Mouse (Mus musculus) frontal cortex, postnatal 36 days (tissue): ENCODE measurements around the gene Foxl1.
A peak's percentile ranks its signal among the peaks of the same experiment; 100 is the strongest.

Source experiments
- DNase-seq, 2 experiments: peaks; one replicate each; pipeline ENCODE4 v3.0.0; 2022; ENCODE audit warnings: low spot score in 2 of 2

The Foxl1 gene

DNA sequence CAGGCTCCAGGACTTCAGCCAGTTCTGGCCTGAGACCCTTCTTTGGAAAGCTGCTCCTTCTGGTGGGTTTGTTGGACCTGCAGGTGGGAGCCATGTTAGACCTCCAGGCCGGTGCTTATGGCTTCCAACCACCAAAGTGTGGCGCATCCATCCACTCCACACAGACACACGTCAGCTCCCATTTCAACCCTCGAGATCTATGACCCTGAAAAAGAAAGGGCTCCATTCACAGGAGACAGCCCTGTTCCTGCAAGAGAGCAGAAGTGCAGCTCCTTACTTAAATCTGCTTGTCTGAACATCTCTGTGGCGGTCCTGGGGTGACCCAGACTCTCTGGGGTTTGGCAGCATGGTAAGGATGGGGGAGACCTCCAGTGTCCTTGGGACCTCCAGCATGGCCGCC is 34.2 kb upstream of the Foxl1 start:
- DNase-seq, result no peak

DNA sequence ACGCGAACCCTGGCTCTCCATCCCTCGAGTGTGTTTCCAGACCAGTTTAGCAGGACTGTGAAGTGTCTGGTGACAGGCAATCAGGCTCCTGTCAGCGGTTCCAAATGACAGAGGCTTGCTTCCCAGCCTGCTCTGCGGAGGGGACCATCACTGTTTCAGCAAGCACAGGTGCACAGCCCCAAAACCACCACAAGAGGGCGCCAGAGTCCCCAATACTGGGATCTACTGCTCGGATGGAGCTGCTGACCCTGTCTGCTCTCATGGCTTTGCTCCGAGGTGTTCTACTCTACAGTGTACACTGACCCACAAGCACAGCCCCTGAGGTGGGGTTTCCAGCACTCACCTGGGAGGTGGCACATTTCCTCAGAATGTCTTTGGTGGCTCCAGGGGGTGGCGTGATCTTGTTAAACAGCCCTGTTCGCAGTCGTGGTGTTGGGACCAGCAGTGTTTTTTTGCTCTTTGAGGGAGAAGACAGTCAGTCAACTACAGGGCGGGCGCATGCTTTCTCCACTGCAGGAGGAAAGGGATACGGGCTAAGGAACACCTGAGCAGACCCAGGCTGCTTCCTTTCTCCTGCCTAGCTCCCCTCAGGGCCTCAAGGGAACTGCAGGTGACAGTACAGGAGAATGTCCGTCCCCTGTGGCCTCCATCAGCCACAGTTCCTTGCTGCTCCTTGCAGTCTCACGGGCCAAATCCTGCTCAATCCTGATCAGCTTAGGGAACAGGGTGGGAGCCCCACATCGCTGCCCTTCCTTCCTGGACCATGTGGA is 23.5 kb upstream of the Foxl1 start:
- peak; percentile 67 to 79 for DNase-seq

DNA sequence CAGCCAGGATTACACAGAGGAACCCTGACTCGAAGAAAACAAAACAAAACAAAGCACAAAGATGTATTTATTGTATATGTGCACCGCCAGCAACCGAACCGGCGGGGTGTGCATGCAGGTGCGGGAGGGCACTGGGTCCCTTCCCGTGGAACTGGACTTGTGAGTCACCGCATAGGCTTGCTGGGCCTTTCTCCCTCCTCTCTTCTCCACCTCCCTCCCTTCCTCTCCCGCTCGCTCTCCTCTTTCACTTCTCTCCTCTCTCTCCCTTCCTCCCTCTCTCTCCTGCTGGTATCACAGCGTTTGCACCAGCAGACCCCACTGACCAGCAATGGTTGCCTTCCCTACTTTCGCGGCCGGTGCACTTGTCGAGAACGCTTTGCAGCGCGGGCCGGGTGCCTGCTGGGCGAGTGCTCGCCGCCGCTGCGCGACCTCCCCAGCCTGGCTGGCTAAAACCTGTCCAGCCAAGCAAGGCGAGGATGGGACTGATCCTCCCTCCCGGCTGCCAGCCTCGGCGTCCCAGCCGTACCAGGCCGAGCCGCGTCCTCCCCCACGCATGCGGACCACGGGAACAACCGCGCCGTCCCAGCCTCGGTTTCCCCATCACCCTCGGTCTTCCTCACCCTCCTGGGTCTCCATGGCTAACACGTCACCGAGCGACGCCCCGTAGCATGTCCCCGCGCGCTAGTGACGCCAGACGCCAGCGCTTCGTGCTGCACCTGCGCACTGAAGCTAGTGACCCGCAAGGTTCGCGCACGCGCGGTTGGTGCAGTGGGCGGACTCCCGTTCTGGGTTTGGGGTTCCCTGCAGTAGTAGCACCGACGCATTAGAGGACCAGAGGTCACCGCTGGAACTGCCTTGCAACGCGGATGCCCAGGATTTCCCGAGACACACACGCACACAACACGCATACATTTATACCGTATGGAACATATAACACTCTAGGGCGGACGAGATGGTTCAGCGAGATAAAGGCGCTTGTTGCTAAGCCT is 19.8 kb upstream of the Foxl1 start, which contains the start of gene Mthfsd:
Gene Mthfsd, minus strand, starts transcription at position 725 of the 989 bp plus-strand sequence.
- peak; percentile 99 for DNase-seq

DNA sequence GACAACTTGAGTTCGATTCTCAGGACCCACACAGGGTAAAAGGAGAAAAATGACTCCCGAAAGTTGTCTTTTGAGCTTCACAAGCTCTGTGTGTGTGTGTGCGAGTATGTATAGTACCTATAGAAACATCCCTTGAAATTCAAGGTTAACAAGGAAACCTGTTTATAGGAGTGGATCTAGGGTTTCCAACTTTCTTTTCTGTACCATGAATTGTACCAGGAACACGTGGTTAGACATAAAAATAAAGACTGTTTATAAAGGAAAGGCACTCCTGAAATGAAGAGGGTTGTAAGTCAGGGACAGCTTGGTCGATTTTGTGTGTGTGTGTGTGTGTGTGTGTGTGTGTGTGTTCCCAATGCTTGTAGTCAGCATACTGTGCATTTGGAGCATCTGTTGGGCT is 19.1 kb upstream of the Foxl1 start:
- no peak for DNase-seq

DNA sequence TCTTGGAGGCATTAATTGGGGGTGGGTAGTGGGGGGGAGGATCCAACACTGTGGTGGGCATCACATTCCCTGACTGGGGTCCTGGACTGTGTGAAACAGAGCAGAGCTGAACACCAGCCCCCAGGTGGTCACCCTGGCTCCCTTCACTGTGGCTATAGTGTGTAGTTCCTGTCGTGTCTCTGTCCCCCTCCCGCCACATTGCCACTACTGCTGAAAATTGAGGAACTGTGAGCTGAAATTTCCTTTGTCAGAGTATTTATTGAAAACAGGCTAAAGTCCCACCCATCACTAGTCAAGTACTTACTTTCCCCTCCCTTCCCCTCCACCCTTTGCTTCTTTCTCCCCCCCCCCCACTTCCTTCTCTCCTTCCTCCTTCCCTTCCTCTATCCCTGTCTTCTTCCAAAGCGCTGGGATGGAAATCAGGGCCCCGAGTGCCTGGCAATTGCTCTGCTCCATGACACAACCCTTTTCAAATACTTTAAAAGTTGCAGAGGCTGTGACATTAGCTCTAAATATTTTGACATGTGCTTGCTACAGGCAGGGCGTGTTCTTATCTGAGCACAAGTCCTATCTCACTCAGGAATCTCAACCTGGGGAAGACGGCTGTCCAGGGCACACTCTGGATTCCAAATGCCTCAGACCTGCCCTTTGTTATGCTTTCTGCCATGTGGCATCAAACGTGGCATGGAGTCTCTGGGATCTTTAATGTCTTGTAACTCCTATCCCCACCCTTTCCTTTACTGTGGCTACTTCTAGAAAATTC is 16.4 kb upstream of the Foxl1 start:
- DNase-seq, result no peak

DNA sequence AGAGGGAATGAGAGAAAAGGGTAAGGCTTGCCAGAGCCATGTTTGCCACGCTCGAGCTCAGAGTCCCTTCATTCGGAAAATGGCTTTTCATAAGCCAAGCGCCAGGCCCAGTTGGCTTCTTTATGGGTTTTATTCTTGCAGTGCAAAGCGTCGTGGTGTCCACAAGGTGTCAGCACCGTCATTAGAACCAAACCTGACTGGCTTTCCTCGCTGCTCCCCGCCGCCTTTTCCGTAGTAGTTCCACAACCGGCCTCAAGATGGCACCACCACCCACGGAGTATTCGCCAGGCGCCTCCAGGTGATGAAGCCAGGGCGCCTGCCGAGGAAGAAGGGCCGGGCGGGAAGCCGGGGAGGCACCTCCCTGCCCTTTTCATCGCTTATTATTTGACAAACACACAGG is 14.5 kb upstream of the Foxl1 start:
- DNase-seq, result peak; percentile 98

DNA sequence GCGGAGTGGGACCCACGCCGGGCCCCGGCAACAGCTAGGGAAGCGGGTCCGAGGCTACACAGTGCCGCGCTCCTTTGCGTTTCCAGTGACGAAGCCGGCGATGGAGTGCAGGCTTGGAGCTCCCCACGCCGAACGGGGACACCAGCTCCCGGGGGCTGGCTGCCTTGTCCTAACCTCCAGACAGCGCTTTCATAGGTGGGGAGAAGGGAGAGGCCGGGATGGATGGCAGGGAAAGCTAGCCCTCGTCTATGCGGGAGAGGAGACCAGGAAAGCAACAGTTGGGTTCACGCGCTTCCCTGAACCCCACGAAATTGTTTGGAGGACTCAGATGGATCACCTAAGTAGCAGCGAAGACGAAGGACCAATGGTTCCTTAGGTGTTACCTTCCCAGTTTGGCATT is 12.6 kb upstream of the Foxl1 start:
- DNase-seq, result no peak

DNA sequence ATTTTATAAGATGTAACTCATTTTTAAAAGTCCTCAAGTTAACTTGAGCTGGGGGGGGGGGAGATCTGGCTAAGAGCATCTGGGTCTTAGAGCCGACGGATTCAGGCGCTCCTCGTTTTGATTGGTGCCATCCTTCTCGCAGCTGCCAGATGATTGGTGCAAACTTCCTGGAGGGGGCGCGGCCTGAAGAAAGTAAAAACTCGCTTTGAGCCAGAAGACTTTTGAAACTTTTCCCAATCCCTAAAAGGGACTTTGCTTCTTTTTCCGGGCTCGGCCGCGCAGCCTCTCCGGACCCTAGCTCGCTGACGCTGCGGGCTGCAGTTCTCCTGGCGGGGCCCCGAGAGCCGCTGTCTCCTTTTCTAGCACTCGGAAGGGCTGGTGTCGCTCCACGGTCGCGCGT is 11.8 kb upstream of the Foxl1 start, which contains the start of gene Foxc2:
Gene Foxc2, plus strand, starts transcription at position 224 of the 400 bp plus-strand sequence.
- peak in 1 of 2 experiments; percentile 52 for DNase-seq

DNA sequence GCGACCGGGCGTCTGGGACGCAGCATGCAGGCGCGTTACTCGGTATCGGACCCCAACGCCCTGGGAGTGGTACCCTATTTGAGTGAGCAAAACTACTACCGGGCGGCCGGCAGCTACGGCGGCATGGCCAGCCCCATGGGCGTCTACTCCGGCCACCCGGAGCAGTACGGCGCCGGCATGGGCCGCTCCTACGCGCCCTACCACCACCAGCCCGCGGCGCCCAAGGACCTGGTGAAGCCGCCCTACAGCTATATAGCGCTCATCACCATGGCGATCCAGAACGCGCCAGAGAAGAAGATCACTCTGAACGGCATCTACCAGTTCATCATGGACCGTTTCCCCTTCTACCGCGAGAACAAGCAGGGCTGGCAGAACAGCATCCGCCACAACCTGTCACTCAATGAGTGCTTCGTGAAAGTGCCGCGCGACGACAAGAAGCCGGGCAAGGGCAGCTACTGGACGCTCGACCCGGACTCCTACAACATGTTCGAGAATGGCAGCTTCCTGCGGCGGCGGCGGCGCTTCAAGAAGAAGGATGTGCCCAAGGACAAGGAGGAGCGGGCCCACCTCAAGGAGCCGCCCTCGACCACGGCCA is 11.1 kb upstream of the Foxl1 start:
- DNase-seq, result no peak

DNA sequence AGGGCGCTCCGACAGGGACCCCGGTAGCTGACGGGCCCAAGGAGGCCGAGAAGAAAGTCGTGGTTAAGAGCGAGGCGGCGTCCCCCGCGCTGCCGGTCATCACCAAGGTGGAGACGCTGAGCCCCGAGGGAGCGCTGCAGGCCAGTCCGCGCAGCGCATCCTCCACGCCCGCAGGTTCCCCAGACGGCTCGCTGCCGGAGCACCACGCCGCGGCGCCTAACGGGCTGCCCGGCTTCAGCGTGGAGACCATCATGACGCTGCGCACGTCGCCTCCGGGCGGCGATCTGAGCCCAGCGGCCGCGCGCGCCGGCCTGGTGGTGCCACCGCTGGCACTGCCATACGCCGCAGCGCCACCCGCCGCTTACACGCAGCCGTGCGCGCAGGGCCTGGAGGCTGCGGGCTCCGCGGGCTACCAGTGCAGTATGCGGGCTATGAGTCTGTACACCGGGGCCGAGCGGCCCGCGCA is 10.5 kb upstream of the Foxl1 start:
- DNase-seq, result no peak

DNA sequence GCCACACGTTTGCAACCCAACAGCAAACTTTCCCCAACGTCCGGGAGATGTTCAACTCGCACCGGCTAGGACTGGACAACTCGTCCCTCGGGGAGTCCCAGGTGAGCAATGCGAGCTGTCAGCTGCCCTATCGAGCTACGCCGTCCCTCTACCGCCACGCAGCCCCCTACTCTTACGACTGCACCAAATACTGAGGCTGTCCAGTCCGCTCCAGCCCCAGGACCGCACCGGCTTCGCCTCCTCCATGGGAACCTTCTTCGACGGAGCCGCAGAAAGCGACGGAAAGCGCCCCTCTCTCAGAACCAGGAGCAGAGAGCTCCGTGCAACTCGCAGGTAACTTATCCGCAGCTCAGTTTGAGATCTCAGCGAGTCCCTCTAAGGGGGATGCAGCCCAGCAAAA is 9.8 kb upstream of the Foxl1 start:
- no peak for DNase-seq

DNA sequence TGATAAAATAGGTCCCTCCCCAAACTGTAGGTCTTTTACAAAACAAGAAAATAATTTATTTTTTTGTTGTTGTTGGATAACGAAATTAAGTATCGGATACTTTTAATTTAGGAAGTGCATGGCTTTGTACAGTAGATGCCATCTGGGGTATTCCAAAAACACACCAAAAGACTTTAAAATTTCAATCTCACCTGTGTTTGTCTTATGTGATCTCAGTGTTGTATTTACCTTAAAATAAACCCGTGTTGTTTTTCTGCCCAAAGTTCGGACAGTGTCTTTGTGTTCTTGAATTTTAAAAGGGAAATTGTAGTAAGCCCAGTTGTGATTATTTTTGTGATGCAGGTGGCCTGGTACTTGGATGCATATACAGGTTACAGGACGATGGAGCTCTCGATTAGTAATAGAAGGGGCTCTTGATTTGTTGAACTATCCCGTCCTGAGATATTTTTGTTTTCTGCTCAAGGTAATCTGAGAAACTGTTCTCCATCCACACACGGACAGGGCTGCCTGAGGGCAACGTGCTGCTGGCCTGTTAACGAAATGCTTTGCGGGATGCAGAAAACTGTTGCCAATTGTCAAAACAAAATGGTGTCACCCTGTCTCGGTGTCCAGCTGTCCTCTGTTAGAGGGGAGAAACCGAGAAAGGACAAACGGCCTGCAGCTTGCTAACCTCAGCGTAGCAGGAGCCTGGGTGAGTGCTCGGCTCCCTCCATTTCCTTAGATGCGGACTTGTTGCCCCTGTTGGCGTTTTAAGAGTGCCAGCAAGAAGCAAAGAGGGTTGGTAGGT is 8.9 kb upstream of the Foxl1 start:
- no peak for DNase-seq

DNA sequence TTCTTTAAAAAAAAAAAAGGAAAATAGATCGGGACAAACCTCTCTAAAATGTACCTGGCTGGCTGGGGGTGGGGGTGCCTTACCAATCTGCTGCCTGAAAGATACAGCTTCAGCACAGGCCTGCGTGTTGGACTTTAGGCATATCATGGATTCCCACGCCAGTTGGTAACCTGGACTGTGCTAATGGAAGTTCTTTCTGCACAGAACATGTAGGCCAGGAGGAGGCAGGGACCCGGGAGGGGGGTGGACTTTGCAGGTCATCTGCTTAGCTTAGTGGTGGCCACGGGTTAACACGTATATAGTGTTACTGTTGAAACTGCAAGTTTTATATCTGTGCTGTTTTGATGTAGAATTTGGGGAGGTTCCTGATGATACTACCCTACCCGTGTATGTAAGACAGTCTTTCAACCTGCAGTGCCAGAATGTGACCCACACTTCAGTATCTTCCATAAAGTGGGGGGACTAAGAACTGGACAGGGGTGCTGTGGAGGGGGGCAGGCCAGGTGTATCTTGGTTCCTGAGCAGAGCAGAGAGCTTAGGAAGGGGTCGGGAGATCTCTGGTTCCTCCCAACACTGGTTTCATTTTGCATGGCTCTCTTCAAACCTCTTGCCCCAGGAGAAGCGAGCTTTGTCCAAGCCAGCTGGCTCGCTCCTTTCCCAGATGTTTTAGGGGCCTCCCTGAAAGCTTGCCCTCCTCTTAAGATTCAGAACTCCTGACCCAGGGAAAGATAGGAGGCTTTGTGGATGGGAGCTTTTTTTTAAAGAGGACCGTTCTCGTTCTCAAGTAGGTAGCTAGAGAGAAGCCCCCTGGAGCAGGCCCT is 7.9 kb upstream of the Foxl1 start:
- no peak for DNase-seq

DNA sequence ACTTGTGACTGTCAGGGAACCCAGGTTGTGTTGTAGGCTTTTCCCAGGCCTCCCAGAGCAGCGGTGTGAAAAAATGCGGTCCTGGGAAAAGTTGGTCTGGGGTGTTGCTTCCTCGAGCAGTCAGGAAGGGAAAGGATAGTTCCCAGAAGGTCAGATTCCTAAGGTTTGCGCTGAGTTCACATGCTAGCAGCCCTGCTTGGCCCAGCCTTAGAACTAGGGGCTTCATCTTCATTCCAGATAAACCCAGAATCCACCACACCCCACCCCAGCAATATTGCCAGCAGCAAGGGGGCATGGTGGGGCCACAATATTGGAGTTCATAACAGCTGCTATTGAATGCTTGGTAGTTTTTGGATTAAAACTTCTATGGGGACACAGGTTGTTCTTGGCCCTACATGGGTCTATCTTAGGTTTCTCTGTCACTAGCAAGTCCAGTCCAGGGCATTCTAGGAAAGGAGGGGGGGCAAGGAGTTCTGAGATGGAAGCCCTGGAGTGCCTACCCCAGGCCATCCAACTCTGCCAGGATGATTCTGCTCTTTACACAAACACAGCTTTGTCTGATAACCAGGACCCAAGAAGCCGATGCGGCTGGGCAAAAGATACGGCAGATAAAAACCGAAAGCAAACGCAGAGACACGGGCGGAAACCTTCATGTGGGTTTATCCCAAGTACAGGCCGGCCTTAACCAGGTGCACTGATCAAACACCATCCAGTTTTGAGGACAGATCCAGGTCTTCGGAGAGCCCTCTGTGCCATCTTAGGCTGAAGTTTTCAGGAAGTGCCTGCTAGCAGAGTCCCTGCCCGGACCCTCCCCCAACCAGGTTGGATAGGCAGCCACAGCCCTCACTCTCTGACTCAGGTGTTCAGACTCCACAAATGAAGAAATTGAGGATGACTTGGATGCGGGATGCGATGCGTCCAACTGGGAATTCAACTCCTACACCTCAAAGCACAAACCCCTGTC is 7.0 kb upstream of the Foxl1 start:
- DNase-seq, result no peak

DNA sequence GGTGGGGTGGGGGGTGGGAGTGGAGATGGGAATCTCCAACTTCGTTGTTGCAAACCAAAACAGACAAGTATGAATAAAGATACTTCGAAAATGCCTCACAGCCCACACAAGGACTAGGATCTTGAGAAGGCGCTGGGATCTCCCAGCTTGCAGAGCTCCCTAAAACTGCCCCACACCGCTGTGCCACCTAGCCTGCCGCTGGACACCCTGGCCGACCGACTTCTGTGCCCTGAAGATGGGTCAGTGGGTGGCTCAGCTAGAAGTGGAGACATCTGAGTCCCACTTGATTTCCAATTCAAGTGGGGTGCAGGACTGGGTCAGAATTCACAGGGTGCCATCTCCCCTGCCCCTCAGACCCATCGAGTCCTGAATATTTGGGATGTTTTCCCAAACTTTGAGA is 6.0 kb upstream of the Foxl1 start:
- no peak for DNase-seq

DNA sequence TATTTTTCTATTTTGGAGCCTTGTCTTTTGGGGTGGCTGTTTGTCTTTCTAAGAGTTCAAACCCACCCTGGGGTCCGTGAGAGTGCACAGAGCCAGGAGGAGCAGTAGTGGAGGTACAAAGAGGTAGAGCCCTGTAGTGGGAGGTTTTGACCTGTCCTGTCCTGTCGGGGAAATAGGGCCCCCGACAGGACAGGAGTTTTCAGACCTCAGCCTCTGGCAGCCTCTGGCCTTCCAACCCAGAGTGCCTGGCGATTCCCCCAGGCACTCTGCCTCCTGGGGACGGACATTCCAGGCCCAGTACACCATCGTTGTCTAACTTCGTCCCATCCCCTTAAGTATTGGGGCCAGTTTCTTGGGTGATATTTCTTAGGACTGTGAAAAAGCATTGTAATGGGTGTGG is 5.4 kb upstream of the Foxl1 start:
- DNase-seq, result no peak

DNA sequence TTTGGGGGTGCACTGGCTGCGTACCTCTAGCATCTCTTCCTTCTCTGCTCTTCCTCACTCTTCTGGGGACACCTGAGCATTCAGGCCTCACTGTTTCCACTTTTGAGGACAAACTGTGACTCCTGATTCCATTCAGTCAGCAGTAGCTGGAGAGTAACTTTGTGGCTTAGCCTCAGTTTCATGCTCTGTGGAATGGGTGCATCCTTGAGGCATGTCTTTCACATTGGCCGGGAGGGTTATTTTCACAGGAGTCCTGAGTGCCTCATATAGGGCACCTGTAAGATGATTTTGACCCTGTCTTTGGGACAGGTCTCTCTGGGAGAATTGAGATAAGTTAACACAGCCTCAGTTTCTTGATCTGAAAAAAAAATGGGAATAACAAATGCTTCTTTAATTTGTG is 4.6 kb upstream of the Foxl1 start:
- DNase-seq, result no peak

DNA sequence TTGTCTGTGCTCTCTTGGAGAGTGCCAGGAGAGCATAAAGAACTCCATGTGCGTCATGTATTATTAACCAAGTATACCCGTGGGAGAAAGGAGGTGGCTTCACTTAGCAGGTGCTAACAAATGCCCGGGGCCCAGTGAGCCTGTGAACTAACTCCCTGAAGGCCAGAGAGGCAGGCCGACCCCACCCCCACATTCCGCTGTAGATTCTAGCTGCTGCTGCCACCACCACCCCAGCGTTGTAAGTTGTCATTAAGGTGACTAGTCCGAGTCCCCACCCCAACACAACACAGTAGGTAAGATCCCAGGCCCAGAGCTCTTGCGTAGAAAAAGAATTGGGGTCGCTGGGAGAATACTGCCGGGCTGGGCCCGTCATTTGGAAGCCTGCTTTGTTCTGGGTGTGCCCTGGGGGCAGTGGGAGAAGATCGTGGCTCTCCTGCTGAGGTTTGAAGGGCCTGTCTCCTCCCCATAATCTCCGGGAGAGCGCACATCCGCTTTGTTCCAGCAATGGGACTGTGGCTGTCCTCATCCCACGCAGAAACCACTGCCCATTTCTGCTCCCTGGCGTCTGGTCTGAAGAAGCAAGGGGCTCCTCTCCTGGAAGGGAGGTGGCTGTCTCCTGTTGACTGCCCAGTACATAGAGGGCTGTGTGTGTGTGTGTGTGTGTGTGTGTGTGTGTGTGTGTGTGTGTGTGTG is 3.0 kb upstream of the Foxl1 start:
- DNase-seq, result no peak
